Mouse (Mus musculus) cerebellum, adult 11 months (tissue): ENCODE data around the gene Vipr1.

Experiments used
- DNase-seq: peaks from one replicate; pipeline ENCODE4 v3.0.0; 2022

Gene Vipr1

GRCm38 (mm10) chr9:121719347-121720331 lies 77.1 kb downstream of the Vipr1 start:
- DNase-seq, result no peak
